Mouse (Mus musculus): ENCODE measurements around the gene Pkn1. TPM values are rescaled to one million over a fixed set of nuclear protein-coding genes. Genes with fewer than 3 reads are reported as not detected.
A peak's percentile ranks its signal among the peaks of the same experiment; 100 is the strongest.

Pkn1 gene
- polyA plus RNA-seq, 1 experiment from 2014 or later = 31.8 TPM

DNA sequence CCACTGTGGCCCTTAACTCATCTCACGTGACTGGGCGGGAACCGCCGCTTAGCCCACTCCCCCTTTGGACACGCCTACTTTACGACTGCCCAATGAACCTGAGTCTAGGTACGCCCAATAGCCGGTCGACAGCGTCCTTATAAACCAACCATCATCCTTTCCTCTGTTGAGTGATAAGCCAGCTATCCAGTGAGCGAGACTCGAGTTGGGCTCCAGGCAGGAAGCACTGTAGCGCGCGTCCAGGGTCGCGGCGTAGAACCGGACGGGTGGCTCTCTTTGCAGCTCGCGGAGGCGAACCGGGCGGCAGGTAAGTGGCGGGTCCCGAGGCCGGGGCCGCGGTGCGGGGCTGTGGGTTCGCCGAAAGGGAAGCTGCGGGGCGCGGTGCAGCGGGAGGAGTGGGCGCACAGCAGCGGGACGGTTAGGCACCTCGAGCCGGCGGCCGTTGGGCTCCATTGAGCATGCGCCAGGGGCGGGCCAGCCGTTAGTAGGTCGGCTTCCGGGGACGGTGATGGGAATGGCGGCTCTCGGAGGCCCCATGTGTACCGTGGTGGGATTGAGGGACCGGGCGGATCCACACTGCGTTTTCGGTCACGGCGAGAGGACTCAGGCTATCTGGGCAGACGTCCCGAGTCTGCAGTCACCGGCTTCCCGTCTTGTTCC lies 16.2 kb upstream of the Pkn1 start, which contains the start of gene Ddx39:
Gene Ddx39 (plus strand): TSS at position 147 of the 660 bp plus-strand sequence.
- WGBS = under 1% methylated on average over 60 of the region's 63 CpGs
- peak within 1 kb of the TSS; percentile 93 for H3K27ac ChIP-seq (ENCODE audit: low read length)

DNA sequence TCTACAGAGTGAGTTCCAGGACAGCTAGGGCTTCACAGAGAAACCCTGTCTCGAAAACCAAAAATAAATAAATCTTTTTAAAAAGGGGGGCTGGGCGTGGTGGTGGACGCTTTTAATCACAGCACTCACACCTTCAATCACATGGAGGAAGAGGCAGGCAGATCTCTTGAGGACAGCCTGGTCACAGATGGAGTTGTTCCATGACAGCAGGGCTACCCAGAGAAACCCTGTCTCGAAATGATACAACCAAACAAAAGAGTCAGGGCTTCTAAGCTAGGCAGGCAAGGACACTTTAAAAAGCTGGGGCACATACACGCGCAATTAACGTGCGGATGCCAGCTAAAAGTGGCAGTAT lies 15.7 kb upstream of the Pkn1 start:
- H3K27ac ChIP-seq (ENCODE audit: low read length) = peak overlapping the region; percentile 43; the same call in 1 of the 2 replicates
- no peaks in the 10 kb centered on the region for H3K27me3 ChIP-seq (ENCODE audit: control insufficient read depth, insufficient read depth, low read depth, low read length)
- no peak for ATAC-seq (ENCODE audit: low read depth)
- peaks cover 3% of the 10 kb centered on the region; the same call in 1 of the 2 replicates for H3K36me3 ChIP-seq (ENCODE audit: control insufficient read depth, insufficient read depth, low read length)
- peak overlapping the region; percentile 97 for H3K4me3 ChIP-seq (ENCODE audit: low read length)
- H3K9ac ChIP-seq (ENCODE audit: low read length) = peak overlapping the region; percentile 58
- no peaks in the 10 kb centered on the region for H3K9me3 ChIP-seq (ENCODE audit: control insufficient read depth, low read length)
- 14% methylated on average over 8 of the region's 8 CpGs for WGBS
- peaks cover 13% of the 10 kb centered on the region for H3K4me1 ChIP-seq (replicated peaks; ENCODE audit: control insufficient read depth, insufficient read depth, low read length)
- peak overlapping the region; percentile 60 for H3K4me2 ChIP-seq (ENCODE audit: low read depth, low read length)

More for the DNA sequence above, 16.2 kb upstream of the Pkn1 start, which contains the start of gene Ddx39:
- Histone ChIP-seq H3K9ac (ENCODE audit: low read length) (peak within 1 kb of the TSS; percentile 94), H3K9me3 (ENCODE audit: control insufficient read depth, low read length) (no peaks in the 10 kb centered on the region), H3K27me3 (ENCODE audit: control insufficient read depth, insufficient read depth, low read depth, low read length) (no peaks in the 10 kb centered on the region), H3K4me2 (ENCODE audit: low read depth, low read length) (peak within 1 kb of the TSS; percentile 88), H3K4me3 (ENCODE audit: low read length) (peak within 1 kb of the TSS; percentile 97), H3K36me3 (ENCODE audit: control insufficient read depth, insufficient read depth, low read length) (peaks cover 6% of the 10 kb centered on the region; the same call in 1 of the 2 replicates), H3K4me1 (replicated peaks; ENCODE audit: control insufficient read depth, insufficient read depth, low read length) (peaks cover 13% of the 10 kb centered on the region)
- ATAC-seq (ENCODE audit: low read depth) = peak; percentile 100

- Histone ChIP-seq H3K4me3 (ENCODE audit: low read length) (no peak overlapping the region), H3K9ac (ENCODE audit: low read length) (no peak overlapping the region), H3K27me3 (ENCODE audit: control insufficient read depth, insufficient read depth, low read depth, low read length) (no peaks in the 10 kb centered on the region), H3K36me3 (ENCODE audit: control insufficient read depth, insufficient read depth, low read length) (no peaks in the 10 kb centered on the region), H3K4me2 (ENCODE audit: low read depth, low read length) (no peak overlapping the region), H3K9me3 (ENCODE audit: control insufficient read depth, low read length) (no peaks in the 10 kb centered on the region), H3K4me1 (replicated peaks; ENCODE audit: control insufficient read depth, insufficient read depth, low read length) (no peaks in the 10 kb centered on the region), H3K27ac (ENCODE audit: low read length) (no peak overlapping the region)
- 62% methylated on average over 8 of the region's 8 CpGs for WGBS
- ATAC-seq (ENCODE audit: low read depth) = no peak
These were observed 8.6 kb upstream of the Pkn1 start for GRCm38 (mm10) chr8:83707554-83707953.

GRCm38 (mm10) chr8:83706411-83706810 lies 7.4 kb upstream of the Pkn1 start:
- Histone ChIP-seq H3K36me3 (ENCODE audit: control insufficient read depth, insufficient read depth, low read length) (no peaks in the 10 kb centered on the region), H3K9me3 (ENCODE audit: control insufficient read depth, low read length) (no peaks in the 10 kb centered on the region; the same call in 1 of the 2 replicates), H3K4me3 (ENCODE audit: low read length) (no peak overlapping the region), H3K27ac (ENCODE audit: low read length) (no peak overlapping the region), H3K27me3 (ENCODE audit: control insufficient read depth, insufficient read depth, low read depth, low read length) (no peaks in the 10 kb centered on the region), H3K4me2 (ENCODE audit: low read depth, low read length) (no peak overlapping the region), H3K4me1 (replicated peaks; ENCODE audit: control insufficient read depth, insufficient read depth, low read length) (no peaks in the 10 kb centered on the region), H3K9ac (ENCODE audit: low read length) (no peak overlapping the region)
- no peak for ATAC-seq (ENCODE audit: low read depth)
- WGBS = 59% methylated on average over 5 of the region's 5 CpGs

DNA sequence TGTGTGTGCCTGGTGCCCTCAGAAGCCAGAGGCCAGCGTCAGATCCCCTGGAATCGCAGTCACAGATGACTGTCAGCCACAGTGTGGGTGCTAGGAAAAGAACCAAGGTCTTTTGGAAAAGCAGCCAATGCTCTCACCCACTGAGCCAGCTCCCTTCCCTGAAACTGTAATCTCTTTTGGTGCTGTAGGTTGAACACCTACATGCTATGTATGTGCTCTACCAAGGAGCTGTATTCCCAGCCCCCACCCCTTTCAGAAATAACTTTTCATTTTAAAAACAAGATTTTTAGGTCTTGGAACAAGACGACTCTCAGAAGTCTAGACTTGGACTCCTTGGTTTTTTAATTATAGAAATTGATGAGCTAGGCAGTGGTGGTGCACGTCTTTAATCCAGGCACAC lies 4.4 kb upstream of the Pkn1 start:
- Histone ChIP-seq H3K9me3 (ENCODE audit: control insufficient read depth, low read length) (no peaks in the 10 kb centered on the region; the same call in 1 of the 2 replicates), H3K27ac (ENCODE audit: low read length) (no peak overlapping the region), H3K36me3 (ENCODE audit: control insufficient read depth, insufficient read depth, low read length) (no peaks in the 10 kb centered on the region), H3K9ac (ENCODE audit: low read length) (no peak overlapping the region), H3K4me3 (ENCODE audit: low read length) (no peak overlapping the region), H3K27me3 (ENCODE audit: control insufficient read depth, insufficient read depth, low read depth, low read length) (no peaks in the 10 kb centered on the region), H3K4me2 (ENCODE audit: low read depth, low read length) (no peak overlapping the region), H3K4me1 (replicated peaks; ENCODE audit: control insufficient read depth, insufficient read depth, low read length) (peaks cover 3% of the 10 kb centered on the region)
- ATAC-seq (ENCODE audit: low read depth) = no peak
- WGBS = 75% methylated on average over 4 of the region's 4 CpGs

- ATAC-seq (ENCODE audit: low read depth) = no peak
- Histone ChIP-seq H3K4me1 (replicated peaks; ENCODE audit: control insufficient read depth, insufficient read depth, low read length) (peaks cover 19% of the 10 kb centered on the region), H3K27ac (ENCODE audit: low read length) (no peak overlapping the region)
These were observed 1.6 kb upstream of the Pkn1 start for GRCm38 (mm10) chr8:83700423-83701085.

GRCm38 (mm10) chr8:83699566-83699965 lies 587 bp upstream of the Pkn1 start:
- no peaks in the 10 kb centered on the region; the same call in 1 of the 2 replicates for H3K9me3 ChIP-seq (ENCODE audit: control insufficient read depth, low read length)
- peaks cover 19% of the 10 kb centered on the region for H3K4me1 ChIP-seq (replicated peaks; ENCODE audit: control insufficient read depth, insufficient read depth, low read length)
- ATAC-seq (ENCODE audit: low read depth) = no peak
- peak overlapping the region; percentile 99 for H3K9ac ChIP-seq (ENCODE audit: low read length)
- 17% methylated on average over 9 of the region's 9 CpGs for WGBS
- peak overlapping the region; percentile 92 for H3K4me3 ChIP-seq (ENCODE audit: low read length)
- no peaks in the 10 kb centered on the region for H3K27me3 ChIP-seq (ENCODE audit: control insufficient read depth, insufficient read depth, low read depth, low read length)
- peak overlapping the region; percentile 84 for H3K27ac ChIP-seq (ENCODE audit: low read length)
- no peaks in the 10 kb centered on the region for H3K36me3 ChIP-seq (ENCODE audit: control insufficient read depth, insufficient read depth, low read length)
- peak overlapping the region; percentile 94 for H3K4me2 ChIP-seq (ENCODE audit: low read depth, low read length)

More at GRCm38 (mm10) chr8:83700423-83701085, 1.6 kb upstream of the Pkn1 start:
- Histone ChIP-seq H3K4me2 (ENCODE audit: low read depth, low read length) (no peak overlapping the region), H3K4me3 (ENCODE audit: low read length) (no peak overlapping the region), H3K9me3 (ENCODE audit: control insufficient read depth, low read length) (no peaks in the 10 kb centered on the region; the same call in 1 of the 2 replicates), H3K9ac (ENCODE audit: low read length) (no peak overlapping the region), H3K36me3 (ENCODE audit: control insufficient read depth, insufficient read depth, low read length) (no peaks in the 10 kb centered on the region), H3K27me3 (ENCODE audit: control insufficient read depth, insufficient read depth, low read depth, low read length) (no peaks in the 10 kb centered on the region)
- WGBS = 73% methylated on average over 9 of the region's 9 CpGs

DNA sequence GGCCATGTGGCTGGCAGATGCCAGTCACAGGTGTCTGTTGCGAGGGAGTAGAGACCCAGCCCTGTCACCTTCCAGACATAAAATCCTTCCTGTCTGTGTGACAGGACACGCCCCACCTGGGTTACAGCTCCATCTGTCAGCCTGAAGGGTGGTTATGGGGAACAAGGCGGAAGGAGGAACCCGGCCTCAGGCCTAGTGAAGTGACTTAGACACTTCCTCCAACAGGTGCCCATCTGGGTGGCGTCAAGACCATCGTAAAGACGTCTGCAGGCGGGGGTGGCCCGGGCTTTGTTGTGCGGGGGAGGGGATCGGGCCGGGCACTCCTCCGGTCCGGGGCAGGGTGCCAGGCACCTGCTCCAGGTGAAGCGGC lies 703 bp downstream of the Pkn1 start:
- H3K4me3 ChIP-seq (ENCODE audit: low read length) = peak overlapping the region; percentile 92
- H3K27me3 ChIP-seq (ENCODE audit: control insufficient read depth, insufficient read depth, low read depth, low read length) = no peaks in the 10 kb centered on the region
- H3K4me2 ChIP-seq (ENCODE audit: low read depth, low read length) = peak overlapping the region; percentile 94
- no peaks in the 10 kb centered on the region; the same call in 1 of the 2 replicates for H3K9me3 ChIP-seq (ENCODE audit: control insufficient read depth, low read length)
- peaks cover 19% of the 10 kb centered on the region for H3K4me1 ChIP-seq (replicated peaks; ENCODE audit: control insufficient read depth, insufficient read depth, low read length)
- ATAC-seq (ENCODE audit: low read depth) = peak; percentile 12; the same call in 1 of the 2 replicates
- H3K36me3 ChIP-seq (ENCODE audit: control insufficient read depth, insufficient read depth, low read length) = no peaks in the 10 kb centered on the region
- peak overlapping the region; percentile 99 for H3K9ac ChIP-seq (ENCODE audit: low read length)
- 4% methylated on average over 15 of the region's 15 CpGs for WGBS
- H3K27ac ChIP-seq (ENCODE audit: low read length) = peak overlapping the region; percentile 84

Measured in lung, embryonic 16.5 days (tissue).